Mouse (Mus musculus) ES-Bruce4 (cell line): ENCODE results near the gene Ccng1.

Experiments used
- CTCF ChIP-seq: IDR thresholded peaks from one replicate; pipeline ENCODE4 v1.8.1; 2011; ENCODE audit warnings: low read depth, low read length
- EP300 ChIP-seq: IDR thresholded peaks from 2 replicates; pipeline ENCODE4 v1.6.1; 2011; ENCODE audit warnings: low read depth, low read length; ENCODE audit not compliant: insufficient read depth
- POLR2A ChIP-seq: IDR thresholded peaks from one replicate; pipeline ENCODE4 v1.8.1; 2011; ENCODE audit warnings: low read length; ENCODE audit not compliant: insufficient read depth

DNA sequence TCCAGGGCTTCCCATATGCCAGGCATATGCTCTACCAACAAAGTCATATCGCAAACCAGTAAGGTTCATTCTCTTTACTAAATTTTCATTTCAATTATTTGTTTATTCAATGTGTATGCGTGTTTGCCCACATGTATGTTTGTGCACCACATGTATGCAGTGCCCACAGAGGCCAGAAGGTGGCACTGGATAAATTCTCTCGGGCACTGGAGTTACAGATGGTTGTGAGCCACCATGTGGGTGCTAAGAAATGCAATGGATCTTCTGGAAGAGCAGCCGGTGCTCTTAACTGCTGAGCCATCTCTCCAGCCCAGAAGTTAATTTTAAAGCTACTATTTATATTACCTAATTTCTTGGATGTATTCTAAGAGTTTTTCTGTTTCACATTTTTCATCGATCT is 39.6 kb downstream of the Ccng1 start:
- TF ChIP-seq POLR2A (no peak), CTCF (no peak), EP300 (no peak)
